In genomic region chr15:96497646-96498045, GRCm38 (mm10) we compare ENCODE assay signal across 16 mouse cellular contexts. TPM values are rescaled to one million over a fixed set of nuclear protein-coding genes. Genes with fewer than 3 reads are reported as not detected.
A peak's percentile ranks its signal among the peaks of the same experiment; 100 is the strongest.
DNase-seq lines count a peak whose midpoint lies in the region.
"Had no signal": no experiment of that assay in that cellular context is flagged by ENCODE, and none has a peak within 500 bp of the region (broad histone marks: within the 10 kb centered on the region; RNA-seq: fewer than 3 reads in every experiment).

No protein-coding gene starts in this region.

- DNase-seq in spleen, postnatal 36 days (ENCODE audit: low spot score in 2 of 2), result peak; percentile 57 to 59
- DNase-seq in spleen, postnatal 4 days (ENCODE audit: low spot score in 2 of 2), result no peak
- peak; percentile 61 for DNase-seq in naive thymus-derived CD4-positive, alpha-beta T cell, adult 2 months (ENCODE audit: low read depth)
- DNase-seq in thymus, postnatal 0 days (ENCODE audit: low spot score), result peak; percentile 58
- DNase-seq in liver, result no peak
- DNase-seq in left cerebral cortex, adult 8-10 months (ENCODE audit: low spot score in 2 of 2), result no peak
- DNase-seq in adrenal gland, adult 18-20 months (ENCODE audit: low spot score in 2 of 2), result no peak
- DNase-seq in kidney, adult 8-10 months, result no peak
- DNase-seq: adrenal gland, adult 2 months; cerebellum, adult 18-20 months; cerebellum, postnatal 36 days; embryo, embryonic 11 days; gastrocnemius, postnatal 36 days; heart, postnatal 4 days; kidney, postnatal 36 days; left cerebral cortex, postnatal 4 days had no signal

RNA-seq across cellular contexts. Expression of gene Scaf11, which starts 37.0 kb away (rescaled TPM):
- polyA plus RNA-seq in thymus, postnatal 0 days (2015; fragmentation: Nextera tagmentation; extraction: Ambion mirVana), result 70.8 and 88.6 TPM in 2 replicates
- total RNA-seq in left cerebral cortex, adult 8-10 months (2022), result 10 to 100 TPM; 56.2 to 60.7 (median 57.9) TPM
- total RNA-seq in adrenal gland, adult 18-20 months (2021), result 10 to 100 TPM; 53.2 to 67.7 TPM

Comparison
In these comparisons a context has a peak if more than half of its experiments do, and no peak if none do; other contexts are left out.
1. DNase-seq: peak in spleen, postnatal 36 days (2 of 2), naive thymus-derived CD4-positive, alpha-beta T cell, adult 2 months (single experiment) and thymus, postnatal 0 days (single experiment); none in spleen, postnatal 4 days (0 of 2), liver (single experiment), left cerebral cortex, adult 8-10 months (0 of 2), adrenal gland, adult 18-20 months (0 of 2) and kidney, adult 8-10 months (0 of 2).